Mouse (Mus musculus) right cerebral cortex, postnatal 10 days (tissue): ENCODE data around the gene Ralgps2.

ENCODE experiments used
- DNase-seq, 2 experiments: peaks; one replicate each; pipeline ENCODE4 v3.0.0; 2021; ENCODE audit warnings: low spot score in 2 of 2

Gene Ralgps2

GRCm38 (mm10) chr1:156819236-156819635 lies 120.2 kb downstream of the Ralgps2 start:
- no peak for DNase-seq

- no peak for DNase-seq
These were observed 125.9 kb downstream of the Ralgps2 start for GRCm38 (mm10) chr1:156813485-156813884.

GRCm38 (mm10) chr1:156812716-156813115 lies 126.7 kb downstream of the Ralgps2 start:
- no peak for DNase-seq

- DNase-seq: no peak
These were observed 127.5 kb downstream of the Ralgps2 start for GRCm38 (mm10) chr1:156811928-156812327.

- DNase-seq: no peak
These were observed 131.1 kb downstream of the Ralgps2 start for GRCm38 (mm10) chr1:156808332-156808731.

- no peak for DNase-seq
These were observed 138.2 kb downstream of the Ralgps2 start for GRCm38 (mm10) chr1:156801276-156801675.

- DNase-seq: no peak
These were observed 143.2 kb downstream of the Ralgps2 start for GRCm38 (mm10) chr1:156796251-156796650.

GRCm38 (mm10) chr1:156789844-156790490 lies 149.5 kb downstream of the Ralgps2 start:
- no peak for DNase-seq

- peak in 1 of 2 experiments; percentile 22 for DNase-seq
These were observed 152.1 kb downstream of the Ralgps2 start for GRCm38 (mm10) chr1:156787164-156787863.

- no peak for DNase-seq
These were observed 153.4 kb downstream of the Ralgps2 start for GRCm38 (mm10) chr1:156786074-156786473.

- no peak for DNase-seq
These were observed 154.5 kb downstream of the Ralgps2 start for GRCm38 (mm10) chr1:156784974-156785373.

GRCm38 (mm10) chr1:156784116-156784515 lies 155.3 kb downstream of the Ralgps2 start:
- DNase-seq: no peak

GRCm38 (mm10) chr1:156781971-156782850 lies 157.2 kb downstream of the Ralgps2 start:
- DNase-seq: no peak

- DNase-seq: peak; percentile 48 to 59
These were observed 158.2 kb downstream of the Ralgps2 start for GRCm38 (mm10) chr1:156781076-156781741.

- DNase-seq: no peak
These were observed 159.0 kb downstream of the Ralgps2 start for GRCm38 (mm10) chr1:156780234-156781005.

- no peak for DNase-seq
These were observed 159.8 kb downstream of the Ralgps2 start for GRCm38 (mm10) chr1:156779595-156779994.

- DNase-seq: no peak
These were observed 160.4 kb downstream of the Ralgps2 start for GRCm38 (mm10) chr1:156778977-156779376.

GRCm38 (mm10) chr1:156777896-156778295 lies 161.5 kb downstream of the Ralgps2 start:
- no peak for DNase-seq

- DNase-seq: no peak
These were observed 163.4 kb downstream of the Ralgps2 start for GRCm38 (mm10) chr1:156775983-156776382.

GRCm38 (mm10) chr1:156775190-156775589 lies 164.2 kb downstream of the Ralgps2 start:
- no peak for DNase-seq

- no peak for DNase-seq
These were observed 168.6 kb downstream of the Ralgps2 start for GRCm38 (mm10) chr1:156770845-156771244.
